Mouse (Mus musculus) testis, postnatal 10 days (tissue): ENCODE results near the gene Uchl4.
"Not testable (repeated sequence)": the region's sequence is repeated elsewhere in the genome, so short reads cannot be mapped to it uniquely, and the experiment has no call there.

ENCODE experiments used
- DNase-seq: peaks from one replicate; pipeline ENCODE4 v3.0.0; 2021; ENCODE audit warnings: low spot score

The Uchl4 gene

DNA sequence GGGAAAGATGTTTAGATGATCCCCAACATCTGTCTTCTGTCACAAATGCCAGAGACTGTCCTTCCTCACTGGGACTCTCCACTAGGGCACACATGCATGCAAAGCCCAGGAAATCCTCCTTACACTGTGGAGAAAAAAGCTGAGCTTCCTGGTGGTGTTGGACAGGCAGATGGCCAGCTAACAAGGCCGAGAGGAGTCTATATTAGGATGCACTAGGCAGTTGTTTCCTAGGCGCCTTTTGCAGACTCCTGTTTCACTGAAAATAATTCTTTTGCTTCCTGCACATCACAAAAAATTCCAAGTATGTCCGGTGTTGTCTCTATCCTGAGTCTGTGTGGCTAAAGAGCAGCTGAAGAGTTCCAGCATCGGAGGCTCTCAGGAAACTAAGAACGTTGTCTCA, 3.8 kb upstream of the Uchl4 start:
- DNase-seq, result no peak

DNA sequence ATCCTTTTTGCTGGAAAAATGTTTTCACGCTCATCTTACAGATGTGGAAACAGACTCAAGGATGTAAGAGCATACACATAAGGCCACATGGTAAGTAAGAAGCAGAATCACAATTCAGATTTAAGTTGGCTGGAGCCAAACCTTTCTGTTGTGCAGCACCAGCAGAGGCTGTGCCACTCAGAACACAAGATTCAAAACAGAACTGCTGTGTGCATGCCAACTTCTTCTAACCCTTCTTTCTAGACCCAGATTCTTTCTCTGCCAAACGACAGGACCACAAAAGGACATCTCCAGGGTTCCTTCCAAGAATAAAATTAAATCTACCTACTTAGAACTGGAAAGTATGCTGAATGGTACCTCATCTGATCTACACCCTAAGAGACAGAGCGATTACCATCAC, 3.3 kb upstream of the Uchl4 start:
- DNase-seq, result no peak

DNA sequence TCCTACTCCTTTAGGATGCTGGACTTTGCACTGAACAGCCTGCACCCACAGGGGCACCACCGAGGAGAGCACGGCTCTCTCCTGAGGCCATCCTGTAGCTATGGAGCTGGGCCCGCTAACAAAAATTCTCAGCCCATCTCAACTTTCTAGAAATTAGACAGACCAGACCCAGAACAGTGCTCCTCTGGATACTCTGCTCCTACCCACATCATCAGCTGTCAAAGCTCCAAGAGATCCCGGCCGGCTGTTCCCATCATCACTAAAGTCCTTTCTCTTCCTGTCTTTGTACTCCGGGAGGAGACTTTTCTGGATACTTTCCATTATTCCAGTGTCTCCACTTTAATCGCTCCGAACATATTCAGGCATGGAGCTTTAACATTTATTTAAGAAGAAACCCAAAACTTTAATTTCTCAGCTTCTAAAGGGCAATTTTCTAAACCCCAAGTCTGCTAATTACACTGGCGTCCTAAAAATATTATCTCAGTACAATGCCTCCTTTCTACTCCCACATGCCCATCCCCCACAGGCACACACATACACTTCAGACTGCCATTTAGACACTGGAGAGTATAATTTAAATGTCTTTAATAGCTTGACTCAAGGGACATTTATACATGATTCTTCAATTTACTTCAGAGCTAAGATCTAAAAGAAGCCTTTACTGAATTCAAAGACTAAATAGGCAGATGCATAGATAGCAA, 2.6 kb upstream of the Uchl4 start:
- DNase-seq, result peak; percentile 53

DNA sequence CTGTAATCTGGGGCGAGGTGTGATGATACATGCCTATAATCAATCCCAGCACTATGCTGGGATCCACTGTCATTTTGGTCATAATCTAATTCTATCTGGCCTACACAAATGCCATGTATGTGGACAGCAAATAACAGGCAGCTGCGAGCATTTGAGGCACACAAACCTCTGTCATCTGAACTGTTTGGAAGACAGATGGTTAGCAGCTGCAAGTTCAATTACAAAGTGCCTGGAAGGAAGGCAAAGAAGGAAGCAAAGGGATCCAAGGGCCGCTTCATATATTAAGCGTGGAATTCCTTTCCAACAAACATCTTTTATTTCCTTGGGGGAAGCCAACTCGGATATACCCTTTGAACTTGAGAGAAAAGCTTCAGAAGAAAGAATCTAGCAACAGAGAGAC, 1.3 kb upstream of the Uchl4 start:
- no peak for DNase-seq

DNA sequence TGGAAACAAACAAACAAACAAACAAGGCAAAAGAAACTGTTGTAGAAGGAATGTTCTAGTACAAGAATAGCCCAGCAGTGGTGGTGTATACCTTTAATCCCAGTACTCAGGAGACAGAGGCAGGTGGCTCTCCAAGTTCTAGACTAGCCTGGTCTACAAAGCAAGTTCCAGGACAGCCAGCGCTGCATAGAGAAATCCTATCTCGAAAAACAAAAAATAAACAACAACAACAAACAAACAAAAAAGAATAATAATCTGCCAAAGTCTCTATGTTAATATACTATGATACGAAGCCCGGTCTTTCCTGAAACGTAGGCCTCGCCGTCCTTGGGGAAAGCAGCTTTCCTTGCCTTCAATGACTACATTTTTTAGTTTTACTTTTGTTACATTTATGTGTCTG, 1.1 kb downstream of the Uchl4 start:
- no peak for DNase-seq

DNA sequence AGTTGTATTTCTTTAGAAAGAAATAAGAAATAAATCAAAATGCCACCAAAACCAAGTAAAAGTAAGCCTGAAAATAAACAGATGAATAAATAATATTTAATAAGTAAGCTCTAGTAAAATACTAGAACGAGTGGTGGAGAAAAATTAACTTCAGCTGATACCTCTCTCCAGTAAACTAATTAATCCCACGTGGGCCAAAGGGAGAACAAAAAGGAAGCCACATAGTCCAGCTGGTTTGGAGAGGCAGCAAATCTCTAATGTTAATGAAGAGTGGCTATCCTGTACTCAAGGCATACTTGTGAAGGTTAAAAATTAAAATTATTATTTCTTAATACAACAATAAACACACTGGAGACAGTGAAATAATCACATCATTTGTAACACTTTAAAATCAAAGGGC, 5.1 kb downstream of the Uchl4 start:
- DNase-seq, result no peak

DNA sequence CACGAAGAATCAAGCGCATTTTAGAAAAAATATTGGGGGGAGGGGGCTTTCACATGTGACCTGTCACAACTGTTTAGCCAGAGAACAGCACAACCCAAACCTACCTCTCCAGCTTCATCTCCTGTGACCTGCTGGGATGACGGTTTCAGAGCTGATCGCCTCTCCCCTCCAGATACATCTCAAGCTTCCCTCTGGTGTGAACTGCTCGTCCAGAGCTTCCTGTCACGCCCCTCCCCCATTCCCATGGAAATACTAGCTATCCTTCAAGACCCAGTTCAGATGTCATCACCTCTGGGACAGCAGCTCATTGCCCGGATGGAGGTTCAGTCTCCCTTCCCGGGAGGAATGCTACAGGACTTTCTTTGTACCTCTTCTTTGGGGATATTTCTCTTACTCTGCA, 5.7 kb downstream of the Uchl4 start:
- DNase-seq, result no peak

DNA sequence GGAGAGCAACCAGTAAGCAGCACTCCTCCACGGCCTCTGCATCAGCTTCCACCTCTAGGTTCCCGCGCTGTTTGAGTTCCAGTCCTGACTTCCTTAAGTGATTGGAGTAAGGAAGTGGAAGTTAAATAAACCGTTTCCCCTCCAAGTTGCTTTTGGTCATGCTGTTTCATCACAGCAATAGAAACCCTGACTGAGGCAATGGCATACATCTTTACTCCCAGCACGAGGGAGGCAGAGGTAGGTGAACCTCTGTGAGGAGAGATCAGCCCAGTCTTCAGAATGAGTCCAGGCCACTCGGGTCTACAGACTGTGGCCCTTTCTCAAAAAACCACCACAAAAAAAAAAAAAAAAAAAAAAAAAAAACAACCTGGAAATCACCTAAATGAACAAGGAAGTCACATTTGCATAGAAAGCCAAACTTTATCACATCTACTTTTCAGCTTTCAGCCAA, 7.4 kb downstream of the Uchl4 start:
- no peak for DNase-seq

DNA sequence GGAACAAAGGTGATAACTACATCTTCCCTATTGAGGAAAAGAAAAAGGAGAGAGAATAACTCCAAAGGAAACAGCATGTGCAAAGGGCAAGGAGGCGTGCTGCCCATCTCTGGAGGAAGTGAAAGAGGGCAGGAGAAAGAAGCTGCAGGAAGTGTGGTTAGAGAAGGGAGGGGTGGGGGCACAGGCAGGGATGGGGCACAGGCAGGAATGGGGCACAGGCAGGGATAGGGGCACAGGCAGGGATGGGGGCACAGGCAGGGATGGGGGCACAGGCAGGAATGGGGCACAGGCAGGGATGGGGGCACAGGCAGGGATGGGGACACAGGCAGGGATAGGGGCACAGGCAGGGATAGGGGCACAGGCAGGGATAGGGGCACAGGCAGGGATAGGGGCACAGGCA, 14.4 kb downstream of the Uchl4 start:
- no peak for DNase-seq

DNA sequence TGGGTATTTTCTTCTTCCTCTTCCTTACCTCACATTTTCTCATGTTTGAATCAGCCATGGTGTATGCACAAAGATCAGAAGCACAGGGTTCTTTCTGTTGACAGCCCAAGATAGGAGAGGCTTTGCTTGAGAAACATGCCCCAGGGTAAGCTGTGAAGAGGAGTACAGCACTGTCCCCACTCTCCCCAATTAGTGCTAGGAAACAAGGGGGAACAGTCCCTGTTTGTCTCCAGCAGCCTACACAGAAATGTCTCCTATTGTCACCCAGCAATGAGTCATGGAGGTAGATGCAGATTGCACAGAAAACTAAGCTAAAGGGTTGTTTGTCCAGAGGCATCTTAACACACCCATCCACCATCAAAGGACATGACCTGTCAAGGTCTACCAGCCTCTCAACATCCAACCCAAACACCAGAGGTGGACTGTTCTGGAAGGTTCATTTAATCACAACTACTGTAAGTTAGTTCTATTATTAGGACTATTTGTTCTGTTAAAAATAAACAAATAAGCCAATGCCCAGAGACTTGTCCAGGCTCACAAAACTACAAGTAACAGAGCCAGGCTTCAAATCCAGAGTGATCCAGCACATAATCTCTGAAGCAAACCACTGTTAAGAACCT, 15.2 kb downstream of the Uchl4 start:
- no peak for DNase-seq

DNA sequence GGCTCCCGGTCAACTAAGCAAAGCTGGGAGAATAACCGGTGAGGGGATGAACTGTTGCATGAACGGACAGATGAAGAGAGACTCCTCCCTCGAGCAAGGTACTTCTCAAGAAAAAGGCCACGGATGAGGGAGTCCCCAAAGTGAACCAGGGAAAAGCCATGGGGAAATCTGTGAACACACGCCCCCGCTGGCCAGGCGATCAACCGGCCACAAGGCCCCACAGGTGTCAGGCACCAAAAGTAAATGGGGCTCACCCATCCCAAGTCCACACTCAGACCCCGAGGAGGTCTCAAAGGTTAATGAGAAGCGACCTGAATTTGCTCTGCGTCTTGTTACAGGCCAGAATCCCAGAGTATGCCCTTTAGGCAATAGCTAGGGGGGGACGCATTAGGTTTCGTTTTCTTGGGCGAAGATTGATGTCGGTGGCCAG, 17.6 kb downstream of the Uchl4 start:
- DNase-seq, result peak; percentile 56

DNA sequence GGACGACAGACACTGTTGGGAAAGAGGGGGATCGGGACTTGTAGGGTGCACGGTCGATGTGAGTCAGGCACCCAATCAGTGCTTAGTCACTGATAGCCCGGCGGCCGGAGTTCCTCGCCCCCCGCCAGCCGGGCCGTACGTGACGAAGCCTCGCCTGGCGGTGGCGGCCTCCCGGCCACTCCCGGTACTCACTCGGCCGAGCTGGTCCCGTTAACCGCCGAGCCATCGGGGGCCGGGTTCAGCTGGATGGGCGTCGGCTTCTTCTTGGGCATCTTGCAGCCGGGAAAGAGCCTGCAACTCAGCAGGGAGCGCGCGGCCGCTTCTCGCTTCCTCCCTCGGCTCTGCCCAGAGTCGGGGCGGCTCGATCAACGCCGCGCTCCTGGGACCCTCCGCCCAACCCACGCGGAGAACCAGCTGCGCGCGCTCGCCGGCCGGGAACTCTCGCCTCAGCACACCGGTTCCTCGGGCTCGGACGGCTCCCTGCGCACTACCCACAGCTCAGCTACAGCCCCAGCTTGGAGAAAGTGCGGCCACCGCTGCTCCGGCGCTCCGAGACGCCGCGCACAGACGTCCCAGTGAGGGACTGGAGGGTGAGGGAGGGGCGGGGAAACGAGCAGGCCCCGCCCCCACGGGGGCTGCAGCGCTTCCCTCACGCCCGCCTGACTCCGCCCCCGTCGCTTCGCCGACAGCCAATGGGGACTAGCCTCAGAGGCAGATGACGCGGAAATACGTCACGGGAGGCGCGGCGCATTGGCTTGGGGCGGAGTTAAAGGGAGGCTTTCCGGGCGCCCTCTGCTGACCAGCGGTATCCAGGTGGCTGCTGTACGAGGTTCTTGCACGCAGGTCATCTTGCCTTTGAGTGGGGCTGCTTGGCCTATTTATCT, 18.3 kb downstream of the Uchl4 start, which contains the start of gene Map2k1:
TSS of gene Map2k1 (minus strand) at position 611 of the 884 bp plus-strand sequence.
- DNase-seq, result peak; percentile 100

DNA sequence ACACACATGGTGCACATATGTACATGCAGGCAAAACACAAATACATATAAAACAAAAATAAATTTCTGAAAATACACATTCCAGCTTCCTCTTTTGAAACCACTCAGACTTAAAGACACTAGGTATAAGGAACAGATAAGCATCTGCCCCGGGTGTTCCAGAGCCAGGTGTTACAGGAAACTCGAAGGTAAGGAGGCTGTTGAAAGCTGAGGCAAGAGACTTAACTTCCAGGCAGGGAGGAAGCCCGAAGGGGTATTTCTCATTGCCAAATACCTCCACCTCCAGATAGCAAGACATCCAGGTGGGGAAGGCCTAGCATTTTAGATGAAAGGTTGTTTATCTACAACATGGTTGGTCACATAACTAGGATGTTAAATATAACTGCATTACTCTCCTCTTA, 20.4 kb downstream of the Uchl4 start:
- DNase-seq, result no peak

DNA sequence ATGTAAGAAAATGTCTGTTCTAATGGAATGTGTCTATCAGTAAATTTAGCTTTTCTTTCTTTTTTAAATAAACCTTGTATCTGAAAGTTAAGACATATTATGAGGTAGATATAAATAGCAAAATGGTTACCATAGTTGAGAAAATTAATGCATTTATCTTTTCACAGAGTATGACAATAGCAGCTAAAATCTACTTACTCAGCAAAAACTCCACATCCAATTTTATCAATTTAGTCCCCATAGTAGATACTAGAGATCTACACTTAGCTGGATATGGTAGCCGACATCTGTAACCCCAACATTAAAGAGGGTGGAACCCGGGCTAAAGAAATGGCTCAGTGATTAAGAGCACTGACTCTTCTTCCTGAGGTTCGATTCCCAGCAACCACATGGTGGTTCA, 21.2 kb downstream of the Uchl4 start:
- no peak for DNase-seq

DNA sequence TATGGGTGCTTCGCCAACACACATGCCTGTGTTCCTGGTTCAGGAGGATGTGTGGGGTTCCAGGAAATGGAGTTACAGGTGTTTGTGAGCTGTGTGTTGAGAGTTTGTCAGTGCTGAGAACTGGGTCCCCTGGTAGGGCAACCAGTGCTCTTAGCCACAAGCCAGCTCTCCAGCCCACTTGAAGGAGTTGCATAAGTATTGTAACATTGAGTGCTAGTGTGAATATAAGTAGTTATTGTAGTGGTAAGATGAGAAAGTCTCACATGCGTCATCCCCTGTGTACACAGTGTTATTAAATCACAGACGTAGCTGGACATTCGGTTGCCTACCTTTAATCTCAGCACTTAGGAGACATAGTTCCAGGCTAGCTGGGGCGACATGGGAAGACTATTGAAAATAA, 24.9 kb downstream of the Uchl4 start:
- DNase-seq, result no peak

DNA sequence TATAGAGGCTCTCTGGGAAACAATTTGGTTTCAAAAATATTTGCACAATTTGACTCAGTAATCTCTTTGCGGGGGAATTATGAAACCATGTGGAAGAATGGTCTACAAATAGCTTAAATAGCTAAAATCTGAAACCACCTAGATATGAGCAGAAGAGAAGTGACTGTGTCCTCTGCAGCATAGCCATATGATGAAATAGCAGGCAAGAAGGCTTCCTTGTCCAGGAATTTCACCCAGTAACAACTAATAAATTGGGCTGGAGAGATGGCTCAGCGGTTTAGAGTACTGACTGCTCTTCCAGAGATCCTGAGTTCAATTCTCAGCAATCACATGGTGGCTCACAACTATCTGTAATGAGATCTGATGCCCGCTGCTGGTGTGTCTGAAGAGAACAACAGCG, 26.0 kb downstream of the Uchl4 start:
- DNase-seq, result no peak

DNA sequence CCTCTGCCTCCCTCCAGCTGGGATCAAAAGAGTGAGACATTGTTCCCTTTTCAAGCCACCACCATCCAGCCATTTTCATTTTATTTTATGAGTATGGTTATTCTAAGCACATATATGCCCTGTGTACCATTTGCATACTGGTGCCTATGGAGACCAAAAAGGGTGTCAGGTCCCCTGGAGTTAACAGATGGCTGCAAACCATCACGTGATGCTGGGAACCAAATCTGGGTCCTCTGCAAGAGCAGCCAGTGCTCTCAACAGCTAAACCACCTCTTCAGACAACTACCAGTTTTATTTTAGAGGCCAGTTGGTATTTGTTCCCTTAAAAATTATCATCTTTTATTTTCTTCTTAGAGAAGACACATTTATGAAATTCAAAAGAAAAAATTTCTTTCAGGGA, 29.8 kb downstream of the Uchl4 start:
- no peak for DNase-seq

DNA sequence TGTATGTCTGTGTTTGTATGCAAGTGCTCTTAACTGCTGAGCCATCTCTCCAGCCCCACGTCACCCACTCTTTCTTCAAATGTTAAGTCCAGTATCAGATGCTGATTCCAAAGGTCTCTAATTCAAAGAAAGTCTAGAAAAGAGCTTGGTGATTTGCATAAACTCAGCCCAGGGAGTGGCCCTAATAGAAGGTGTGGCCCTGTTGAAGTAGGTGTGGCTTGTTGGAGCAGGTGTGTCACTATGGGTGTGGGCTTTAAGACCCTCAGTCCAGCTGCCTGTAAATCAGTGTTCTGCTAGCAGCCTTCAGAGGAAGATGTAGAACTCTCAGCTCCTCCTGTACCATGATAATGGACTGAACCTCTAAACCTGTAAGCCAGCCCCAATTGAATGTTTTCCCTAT, 32.2 kb downstream of the Uchl4 start:
- no peak for DNase-seq

DNA sequence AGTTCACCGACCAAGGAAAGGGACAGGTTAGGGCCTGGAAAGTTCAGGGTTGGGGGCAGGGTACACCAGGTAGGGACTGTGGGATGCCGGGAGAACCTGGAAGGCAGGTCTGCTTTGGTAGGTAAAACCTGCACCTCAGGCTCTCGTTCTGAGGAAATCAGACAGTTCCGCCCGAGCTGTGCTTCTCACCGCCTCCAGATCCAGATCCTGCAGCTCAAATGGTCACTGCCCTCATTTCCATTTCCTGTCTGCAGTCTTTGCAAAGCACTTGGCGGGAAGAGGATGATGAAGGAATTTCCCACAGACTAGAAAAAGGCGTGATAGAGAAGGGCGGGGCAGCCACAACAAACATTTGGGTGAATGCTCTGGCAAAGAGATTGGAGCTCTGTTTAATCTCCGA, 33.2 kb downstream of the Uchl4 start:
- no peak for DNase-seq

DNA sequence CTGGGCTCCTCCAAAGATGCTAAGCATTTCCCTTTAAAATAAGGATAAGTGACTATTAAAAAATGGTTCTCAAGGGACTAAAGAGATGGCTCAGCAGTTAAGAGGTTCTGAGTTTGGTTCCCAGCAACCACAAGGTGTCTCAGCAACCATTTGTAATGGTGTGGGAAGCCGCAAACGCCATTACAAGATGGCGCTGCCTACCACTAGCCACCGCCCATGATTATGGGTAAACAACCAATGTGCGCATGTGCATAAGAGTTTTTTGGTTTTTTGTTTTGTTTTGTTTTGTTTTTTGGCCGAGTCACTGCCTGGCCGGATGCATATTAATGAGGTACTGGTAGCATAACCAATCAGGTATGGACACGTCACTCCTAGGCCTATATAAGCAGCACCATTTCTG, 33.8 kb downstream of the Uchl4 start:
- not testable (repeated sequence) for DNase-seq

DNA sequence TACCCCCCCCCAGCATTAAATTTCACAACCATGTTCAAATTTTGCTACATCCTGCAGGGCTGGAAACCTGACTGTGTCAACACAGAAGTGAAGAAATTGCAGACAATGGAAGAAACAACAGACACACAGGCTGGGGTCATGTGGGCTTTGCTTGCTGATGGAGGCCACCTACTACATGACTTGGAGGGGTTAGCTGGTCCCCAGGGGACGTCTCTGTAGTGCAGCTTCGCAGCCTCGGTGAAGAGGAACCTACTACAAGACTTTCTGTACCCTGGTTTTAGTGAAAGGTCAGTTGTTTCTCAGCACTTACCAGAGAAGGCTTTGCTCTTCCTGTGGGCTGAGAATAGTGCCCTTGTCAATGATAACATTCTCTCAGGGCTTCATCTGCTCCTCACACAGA, 36.2 kb downstream of the Uchl4 start:
- DNase-seq, result no peak

DNA sequence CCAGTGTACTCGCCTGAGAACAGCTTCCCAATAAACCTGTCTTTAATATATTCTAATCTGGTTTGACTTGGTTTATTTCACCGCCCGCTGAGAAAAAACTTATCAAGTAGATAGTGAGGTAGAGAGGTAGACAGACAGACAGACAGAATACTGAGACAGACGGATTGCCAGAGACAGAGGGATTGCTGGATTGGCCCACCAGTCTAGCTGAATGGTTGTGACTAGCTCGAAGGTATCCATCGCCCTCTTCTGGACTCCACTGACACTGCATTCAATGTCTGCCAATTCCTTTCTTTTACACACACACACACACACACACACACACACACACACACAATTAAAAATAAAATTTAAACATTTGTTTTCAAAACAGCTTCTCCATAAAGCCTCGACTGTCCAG, 37.6 kb downstream of the Uchl4 start:
- DNase-seq, result peak; percentile 63

DNA sequence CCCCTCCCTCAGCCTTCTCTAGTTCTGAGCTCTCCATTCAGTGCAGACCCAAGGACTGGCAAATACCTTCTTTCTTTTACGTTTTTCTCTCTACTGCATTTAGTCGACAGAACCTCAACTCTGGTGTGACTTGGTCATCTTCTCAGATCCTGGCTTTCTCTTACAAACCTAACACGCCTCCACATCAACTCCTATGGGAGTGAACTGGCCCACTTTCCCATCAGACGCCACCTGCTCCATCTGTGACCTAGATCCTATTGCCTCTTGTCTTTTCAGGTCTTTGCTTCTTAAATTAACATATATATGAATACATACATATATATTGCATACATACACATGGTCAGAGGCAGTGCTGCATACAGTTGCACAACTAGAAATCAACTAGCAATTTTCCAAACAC, 38.8 kb downstream of the Uchl4 start:
- DNase-seq, result no peak
